Mouse (Mus musculus) kidney, adult 11 months (tissue): ENCODE data around the gene Trpm8.

Source experiments
- DNase-seq: peaks from one replicate; pipeline ENCODE4 v3.0.0; 2022

The Trpm8 gene

DNA sequence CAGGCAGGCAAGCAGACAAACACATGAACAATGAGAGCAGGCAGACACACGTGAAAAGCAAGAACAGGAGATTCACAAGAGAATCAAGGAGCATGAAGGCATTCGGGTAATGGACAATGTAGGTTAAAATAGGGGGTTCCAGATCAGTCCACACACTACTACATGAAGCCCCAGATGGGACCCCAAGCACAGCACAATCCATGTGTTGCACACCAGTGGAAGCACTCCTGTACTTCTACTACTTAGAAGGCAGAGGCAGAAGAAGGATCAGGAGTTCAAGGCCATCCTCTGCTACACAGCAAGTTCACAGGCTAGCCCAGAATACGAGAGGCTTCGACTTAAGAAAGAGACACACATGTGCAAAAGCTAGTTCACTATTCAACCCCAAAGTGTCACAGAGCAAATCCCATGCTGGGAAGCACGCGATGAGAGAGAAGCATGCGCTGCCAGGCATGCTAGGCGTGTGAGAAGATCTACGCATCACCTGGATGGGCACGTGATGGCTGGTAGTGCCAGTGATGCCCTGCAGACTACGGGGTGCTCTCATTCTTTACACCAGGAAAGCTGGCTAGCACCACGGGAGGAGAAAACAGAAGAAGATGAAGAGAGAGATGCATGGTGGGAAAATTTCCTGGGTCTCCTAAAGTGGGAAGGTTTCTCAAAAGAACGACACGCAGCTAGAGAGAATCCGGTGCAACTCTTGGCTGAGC, 8.8 kb downstream of the Trpm8 start:
- DNase-seq = no peak

DNA sequence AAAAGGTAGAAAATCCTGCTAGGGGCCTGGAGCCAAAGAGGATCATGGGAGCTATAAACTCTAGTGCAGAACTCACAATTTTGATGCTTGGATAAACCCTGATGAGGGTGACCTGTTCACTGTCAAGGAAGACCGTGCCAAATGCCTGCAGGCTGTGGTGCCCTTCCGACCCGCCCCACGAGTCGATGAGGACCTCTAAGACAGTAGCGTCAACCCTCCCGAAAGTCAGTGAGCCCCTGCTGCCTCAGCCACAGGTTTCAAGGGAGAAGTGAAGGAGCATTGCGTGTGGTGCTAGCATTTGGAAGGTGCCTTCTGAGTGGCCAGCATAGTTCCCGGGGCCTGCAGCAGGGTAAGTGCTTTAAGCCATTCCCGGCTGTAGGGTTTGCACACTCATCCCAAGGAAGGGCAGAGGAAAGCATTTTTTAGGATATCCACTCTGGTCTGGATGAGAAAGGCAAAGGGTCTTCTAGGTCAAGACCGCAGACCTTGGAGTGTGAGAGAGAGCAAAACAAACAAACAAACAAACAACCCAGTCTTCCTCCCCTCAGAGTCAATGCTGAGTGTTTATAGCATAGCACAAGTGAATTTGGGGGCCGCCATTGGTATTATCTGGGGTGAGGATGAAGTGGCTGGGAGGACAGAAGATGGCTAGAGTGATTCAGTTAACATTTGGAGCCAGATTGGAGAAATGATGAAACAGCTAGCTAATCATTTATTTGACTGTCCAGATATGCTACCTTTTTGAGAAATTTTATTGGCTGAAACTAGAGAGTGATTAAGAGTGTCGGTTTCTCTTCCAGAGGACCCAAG, 9.6 kb downstream of the Trpm8 start:
- DNase-seq = no peak

DNA sequence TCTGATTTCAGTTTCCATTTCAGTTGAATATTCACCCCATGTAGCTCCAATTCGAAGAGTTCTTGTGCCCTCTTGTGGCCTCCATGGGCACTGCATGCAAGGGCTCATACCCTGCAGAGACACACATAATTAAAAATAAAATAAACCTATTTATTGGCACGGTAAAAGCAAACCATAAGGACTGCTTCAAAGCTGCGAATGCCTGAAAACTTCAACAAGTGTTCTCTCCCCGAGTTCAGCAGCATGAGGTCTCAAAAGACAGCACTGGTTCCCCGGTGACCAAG, 10.2 kb downstream of the Trpm8 start:
- peak; percentile 54 for DNase-seq

DNA sequence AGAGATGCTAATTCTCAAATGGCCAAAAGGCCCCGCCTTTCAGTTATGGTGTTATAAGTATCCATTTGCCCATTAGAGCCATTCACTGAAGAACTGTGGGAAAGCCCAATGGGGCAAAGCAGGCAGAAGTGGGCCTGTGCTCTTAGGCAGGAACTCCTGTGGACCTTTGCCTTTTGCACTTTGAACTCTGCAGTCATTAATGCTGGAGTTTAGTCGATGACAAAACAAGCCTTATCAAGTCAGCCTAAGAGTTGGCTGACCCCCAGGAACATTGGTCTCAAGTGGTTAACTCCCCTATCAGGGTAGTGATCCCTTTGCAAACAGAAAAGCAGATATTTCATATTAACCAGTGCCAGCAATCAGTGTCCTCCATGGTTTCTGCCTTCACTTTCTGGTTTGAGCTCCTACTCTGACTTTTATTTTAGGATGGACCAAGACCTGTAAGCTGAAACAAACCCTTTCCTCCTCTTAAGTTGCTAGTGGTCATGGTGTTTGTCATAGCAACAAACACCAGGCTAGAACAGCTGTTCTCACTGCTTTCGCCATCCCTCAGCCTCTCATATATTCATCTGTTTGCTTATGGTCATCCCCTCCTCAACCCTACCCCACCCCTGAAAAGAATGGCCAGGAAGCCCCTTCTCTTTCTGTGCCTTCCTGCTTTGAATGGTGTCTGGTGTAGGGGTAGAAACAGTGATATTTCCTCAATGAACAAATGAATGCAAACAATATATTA, 10.8 kb downstream of the Trpm8 start:
- peak; percentile 39 for DNase-seq

DNA sequence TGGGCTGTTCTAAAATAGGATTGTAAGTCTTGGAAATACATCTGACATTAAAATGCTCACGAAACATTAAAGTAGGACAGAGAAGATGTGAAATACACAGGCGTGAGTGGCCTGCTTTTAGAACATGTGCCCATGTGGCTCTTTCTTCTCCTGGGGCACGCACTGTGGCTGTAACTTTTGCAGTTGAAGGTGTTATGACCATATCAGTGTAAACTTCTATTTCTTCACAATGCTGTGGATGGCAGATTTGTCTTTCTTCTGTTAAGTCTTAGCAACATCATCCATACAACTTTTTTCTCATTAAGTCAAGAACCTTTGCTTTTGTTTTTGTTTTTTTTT, 11.3 kb downstream of the Trpm8 start:
- DNase-seq = no peak

DNA sequence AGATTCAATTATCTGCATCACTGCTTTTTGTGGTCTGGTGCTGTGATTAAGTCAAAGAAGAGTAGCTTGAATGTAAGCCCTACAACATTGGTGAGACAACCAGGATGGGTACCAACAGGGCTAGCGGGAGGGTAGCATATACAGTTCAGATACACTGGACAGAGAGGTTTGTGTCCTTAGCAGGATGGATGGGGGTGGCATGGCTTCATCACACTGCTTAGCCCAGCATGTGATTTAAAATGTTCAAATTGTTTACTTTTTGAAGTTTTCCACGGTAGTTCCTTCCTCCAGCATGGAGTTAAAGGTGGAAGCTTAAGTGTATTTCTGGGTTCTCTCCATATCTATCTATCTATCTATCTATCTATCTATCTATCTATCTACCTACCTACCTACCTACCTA, 11.7 kb downstream of the Trpm8 start:
- DNase-seq = no peak

DNA sequence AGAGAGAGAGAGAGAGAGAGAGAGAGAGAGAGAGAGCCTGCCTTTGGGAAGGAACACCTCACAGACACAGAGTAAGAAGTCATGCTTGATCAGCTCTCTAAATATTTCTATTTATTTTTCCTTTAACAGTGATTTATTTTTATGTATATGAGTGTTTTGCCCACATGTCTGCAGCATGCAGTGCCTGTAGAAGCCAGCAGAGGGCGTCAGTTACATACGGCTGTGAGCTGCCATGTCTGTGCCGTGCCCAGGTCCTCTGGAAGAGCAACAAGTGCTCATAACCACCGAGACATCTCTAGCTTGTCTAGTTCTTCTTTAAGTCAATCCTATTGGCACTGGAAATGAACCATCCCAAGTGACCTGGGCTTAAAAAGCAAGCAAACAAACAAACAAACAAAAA, 12.5 kb downstream of the Trpm8 start:
- peak; percentile 41 for DNase-seq

DNA sequence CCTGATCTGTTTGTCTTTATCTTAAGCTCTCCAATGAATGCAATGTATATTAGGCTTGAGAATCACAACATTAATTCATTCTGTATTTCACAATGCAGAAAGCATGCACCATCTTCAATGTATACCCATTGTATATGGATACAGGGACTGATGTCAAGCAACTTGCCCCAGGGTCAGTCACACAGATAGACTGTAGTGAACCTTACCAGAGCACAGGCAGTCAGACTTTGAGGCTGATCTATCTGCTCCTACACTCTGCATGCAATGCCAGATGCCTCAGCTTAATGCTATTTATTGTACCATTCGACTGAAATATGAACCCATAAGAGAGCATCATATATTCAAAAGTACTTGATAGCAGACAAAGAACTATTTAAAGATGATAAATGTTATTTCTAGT, 13.1 kb downstream of the Trpm8 start:
- no peak for DNase-seq

DNA sequence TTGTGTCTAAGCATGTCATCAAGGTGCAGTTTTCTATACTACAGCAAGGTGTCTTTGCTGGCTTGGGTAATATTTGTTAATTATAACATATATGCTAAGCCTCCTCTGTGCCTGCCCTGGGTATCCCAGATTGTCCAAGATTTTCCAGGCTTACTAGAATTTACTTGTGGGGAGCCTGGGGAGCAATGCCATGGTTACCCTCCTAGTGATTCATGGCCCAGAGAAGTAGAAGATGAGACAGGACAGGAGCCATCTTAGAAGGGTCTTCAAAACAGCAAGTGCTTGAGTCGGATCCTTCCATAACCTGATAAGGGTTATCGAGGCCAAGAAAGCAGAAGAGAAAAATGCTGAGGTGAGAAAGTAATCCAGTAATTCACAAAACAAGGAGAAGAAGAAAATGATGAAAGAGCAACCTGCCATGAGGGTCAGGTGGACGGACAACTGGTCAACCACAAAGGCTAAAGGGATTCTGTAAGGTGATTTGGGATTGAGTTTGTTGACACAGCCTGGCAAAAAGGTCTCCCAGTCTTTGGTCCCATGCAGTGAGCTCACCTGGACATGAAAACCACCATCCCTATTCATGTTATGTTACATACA, 14.0 kb downstream of the Trpm8 start:
- DNase-seq = no peak

DNA sequence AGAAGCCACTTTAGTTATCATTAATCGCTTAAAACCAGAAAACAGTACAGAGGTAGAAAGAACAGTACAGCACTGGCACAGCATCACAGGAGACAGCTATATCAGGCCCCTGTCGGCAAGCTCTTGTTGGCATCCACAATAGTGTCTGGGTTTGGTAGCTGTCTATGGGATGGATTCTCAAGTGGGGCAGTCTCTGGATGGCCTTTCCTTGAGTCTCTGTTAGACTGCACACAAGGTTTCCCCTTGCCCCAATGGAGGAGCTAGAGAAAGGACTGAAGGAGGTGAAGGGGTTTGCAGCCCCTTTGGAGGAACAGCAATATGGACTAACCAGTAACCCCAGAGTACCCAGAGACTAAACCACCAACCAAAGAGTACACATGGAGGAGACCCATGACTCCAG, 14.6 kb downstream of the Trpm8 start:
- DNase-seq = no peak

DNA sequence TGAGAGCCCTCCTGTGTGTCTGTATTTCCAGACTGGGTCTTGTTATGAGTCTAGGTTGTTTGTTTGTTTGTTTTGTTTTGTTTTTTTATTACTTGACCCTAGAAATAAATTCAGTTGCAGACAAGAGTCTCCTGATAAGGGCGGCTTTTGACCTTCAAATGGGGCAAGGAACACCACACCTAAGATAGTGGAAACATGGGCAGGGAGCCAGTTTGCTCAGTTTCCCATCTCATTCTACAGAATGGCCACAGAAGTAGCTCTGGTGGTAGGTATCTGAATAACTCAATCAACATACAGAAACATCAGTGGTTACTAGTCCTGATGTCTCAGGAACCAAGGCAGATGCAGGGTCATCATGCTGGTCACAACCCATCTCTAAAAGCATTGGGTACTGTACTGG, 17.2 kb downstream of the Trpm8 start:
- DNase-seq = no peak

DNA sequence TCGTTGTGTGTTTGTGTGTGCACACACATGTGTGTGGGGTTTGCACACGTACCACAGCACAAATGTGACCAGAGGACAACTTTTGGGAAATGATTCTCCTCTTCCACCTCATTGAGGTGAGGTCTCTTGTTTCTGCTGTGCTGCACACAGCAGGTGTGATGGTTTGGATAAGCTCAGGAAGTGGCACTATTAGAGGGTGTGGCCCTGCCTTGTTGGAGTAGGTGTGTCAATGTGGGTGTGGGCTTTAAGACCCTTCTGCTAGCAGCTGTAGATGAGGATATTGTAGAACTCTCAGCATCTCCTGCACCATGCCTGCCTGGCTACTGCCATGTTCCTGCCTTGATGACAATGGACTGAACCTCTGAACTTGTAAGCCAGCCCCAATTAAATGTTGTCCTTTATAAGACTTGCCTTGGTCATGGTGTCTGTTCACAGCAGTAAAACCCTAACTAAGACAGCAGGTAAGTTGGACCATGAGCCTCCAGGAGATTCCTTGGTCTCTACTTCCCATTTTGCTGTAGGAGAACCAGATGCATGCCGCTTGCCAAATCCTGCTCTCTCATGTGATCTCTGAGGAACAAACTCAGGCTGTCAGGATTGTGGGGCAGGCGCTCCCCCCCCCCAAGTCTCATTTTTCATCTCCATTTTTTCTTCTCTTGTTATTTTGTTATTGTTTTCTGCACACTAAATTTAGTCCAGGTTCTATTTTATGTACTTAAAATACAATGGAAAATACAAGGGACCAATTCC, 18.9 kb downstream of the Trpm8 start:
- no peak for DNase-seq

DNA sequence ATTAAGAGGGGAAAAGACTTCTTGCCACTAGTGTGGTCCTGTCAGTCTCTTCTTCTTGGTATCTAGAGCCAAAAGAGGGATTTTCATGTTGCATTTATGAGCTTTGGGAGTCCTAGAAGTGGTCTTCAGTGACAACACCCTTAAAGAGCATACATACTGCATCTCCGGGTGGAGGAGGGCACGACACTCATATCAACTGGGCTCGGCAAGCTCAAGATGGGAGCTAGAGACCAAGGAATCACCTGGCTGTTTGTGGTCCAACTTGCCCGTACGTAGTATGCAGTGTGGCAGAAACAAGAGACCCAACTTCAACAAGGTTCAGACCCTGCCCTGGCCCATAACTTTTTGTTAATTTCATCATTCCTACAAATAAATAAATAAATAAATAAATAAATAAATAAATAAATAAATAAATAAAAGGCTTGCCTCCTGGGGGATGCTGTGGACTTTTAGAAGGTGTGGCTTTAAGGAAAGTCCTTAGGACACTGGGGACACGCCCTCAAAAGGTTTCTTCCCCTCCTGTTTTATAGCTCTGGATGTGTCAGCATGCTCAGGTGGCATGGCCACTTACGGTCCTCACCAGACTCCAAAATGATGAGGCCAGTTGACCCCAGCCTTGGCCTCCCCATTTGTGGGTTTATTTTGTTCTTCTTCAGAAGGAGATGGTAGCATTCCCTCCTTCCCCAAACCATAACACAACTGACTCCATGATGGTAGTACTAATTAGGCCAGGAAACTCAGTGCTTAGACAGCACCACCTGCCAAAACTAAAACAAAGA, 20.2 kb downstream of the Trpm8 start:
- no peak for DNase-seq

DNA sequence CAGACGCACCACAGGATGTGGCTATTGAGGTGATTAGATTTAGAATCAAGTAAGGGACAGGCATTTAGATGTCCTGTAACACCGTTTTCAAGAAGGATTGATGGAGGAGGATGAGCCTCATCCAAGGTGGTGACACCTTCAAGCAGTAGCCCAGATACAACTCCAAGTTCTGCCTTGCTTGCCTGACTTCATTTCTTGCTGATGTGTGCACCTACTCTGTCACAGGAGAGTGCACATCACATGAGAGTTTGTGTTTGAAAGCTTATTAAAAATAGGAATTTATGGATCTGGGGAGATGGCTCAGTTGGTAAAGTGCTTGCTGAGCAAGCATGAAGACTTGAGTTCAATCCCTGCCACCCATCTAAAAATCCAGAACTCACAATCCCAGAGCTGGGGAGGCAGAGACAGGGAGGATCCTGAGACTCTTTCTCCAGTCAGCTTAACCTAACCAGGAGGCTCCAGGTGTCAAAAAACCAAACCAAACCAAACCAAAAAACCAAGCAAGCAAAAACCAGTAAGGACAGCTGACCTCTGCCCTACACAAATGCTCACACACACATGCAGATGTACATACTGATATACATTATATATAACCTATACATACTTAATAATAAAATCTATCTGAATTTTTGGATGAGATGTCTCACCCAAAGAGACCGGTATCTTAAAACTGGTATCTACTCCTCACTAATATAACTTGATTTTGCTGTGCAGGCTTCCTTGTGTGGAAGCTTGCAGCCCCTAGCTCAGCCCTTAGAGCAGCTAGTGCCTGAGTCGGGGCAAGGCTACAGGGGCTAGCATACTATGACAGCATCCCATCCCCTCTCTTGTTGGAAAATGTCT, 21.4 kb downstream of the Trpm8 start:
- DNase-seq = no peak

DNA sequence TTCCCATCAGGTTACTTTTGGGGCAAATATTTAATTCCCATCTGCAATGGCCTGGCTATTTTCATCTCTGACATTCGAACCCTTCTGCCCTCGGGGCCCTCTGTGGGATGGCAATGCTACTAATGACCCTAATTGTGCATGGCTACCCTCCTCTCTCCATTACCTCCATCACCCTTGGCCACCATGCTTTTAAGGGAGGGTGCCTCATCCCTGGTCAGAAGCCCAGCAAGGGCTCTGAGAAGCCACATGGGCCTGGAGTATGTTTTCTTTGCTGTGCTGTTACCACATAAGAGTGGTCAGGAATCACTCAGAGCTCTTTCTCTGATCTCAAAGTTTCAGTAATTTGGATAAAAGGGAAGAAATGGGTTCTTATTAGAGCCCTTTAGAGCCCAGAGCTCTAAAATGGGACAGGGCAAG, 22.1 kb downstream of the Trpm8 start:
- DNase-seq = no peak

DNA sequence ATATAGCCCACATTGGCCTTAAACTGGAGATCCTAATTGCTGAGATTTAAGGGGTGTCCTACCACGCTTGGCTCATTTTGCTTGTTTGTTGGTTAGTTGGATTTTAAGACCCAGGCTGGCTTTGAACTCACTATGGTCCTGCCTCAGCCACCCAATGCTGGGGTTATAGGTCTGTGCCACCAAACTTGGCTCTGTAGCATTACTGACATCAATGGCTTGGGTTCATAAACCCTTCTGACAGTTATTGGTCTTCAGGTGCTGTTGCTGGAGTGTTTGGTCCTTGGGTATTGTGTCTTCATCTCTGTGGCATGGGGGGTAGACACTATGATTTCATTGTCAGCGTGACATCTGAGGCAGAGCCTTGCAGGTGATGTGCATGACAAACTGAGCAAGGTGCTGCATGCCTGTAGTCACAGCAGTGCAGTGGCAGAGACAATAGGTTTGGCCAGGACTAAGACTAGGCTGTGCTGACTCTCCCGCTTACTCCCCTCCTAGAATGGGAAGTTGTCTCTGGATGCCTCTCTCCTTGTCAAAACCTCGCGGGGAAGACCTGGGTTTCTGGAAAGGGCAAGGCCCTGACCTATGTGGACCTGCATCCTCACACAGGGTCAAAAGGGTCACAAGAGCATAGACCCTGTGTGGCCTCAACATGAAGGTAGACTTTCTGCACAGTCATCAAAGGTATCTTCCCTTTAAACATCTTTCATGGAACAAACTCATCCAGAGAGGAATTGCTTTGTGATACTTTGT, 23.0 kb downstream of the Trpm8 start:
- DNase-seq = no peak

DNA sequence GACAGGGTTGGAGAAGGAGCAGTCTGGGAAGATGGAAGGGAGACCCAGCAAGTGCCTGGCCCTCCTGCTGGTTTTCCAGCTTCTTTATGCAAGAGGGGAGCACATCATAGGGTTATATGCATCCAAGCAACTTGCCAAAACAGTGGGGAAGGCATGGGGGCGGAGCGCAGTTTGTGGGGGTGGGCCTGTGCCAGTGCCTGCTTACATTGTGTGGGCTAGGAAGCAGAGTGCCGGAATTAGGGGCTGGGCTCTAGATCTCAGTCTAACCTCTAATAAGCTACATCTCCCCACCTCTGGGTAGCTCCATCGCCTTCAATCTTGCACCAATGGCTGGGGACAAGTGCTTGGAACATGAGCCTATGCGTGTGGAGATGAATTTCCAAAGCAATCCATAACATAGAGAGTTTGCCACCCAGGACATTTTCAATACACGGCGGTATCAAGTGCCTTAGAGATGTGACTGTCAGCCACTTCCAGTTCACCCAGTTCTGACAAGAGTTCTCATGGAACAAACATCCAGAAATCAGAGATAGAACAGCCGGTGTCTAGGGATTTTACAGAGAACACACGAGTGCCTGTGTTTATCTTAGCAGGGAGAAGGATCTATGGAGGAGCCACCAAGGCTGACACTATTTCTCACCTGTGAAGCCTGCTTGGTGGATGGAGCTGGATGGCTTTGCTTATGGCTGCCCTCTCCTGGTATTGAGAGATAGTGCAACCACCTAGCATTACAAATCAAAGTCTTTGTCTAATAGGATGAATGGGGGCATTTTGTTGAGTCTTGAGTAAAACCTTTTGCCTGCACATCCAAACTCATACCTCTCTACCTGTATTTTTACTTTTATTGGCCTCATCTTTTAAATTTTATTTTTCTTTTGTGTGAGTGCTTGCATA, 23.9 kb downstream of the Trpm8 start:
- DNase-seq = no peak

DNA sequence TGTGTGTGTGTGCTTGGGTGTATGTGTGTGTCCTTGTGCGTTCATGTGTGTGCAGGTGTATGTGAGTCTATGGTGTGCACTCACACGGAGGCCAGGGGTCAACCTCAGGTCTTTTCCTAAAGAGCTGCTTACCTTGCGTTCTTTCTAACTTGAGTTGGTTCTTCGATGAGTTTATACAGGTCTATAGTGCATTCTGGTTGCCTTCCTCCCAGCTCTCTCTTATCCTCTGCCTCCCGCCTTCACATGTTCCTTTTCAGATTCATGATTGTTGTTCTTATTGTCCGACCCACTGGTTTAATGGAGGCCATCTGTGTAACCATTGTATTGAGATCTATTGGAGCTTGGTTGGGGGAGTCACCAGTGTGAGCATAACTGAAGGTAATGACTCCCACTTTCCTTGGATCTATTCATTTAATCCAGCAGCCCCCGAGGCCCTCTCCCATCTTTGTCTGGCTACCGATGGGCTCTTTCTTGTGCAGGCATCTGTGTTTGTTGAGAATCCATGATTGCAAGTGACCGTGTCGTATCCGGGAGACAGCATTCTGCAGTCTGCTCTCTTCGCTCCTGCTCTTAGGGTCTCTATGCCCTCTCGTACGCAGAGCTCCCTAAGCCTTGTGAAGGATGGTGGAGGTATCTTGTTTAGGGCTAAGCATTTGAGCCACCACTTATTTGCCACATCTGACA, 24.7 kb downstream of the Trpm8 start:
- DNase-seq = no peak

DNA sequence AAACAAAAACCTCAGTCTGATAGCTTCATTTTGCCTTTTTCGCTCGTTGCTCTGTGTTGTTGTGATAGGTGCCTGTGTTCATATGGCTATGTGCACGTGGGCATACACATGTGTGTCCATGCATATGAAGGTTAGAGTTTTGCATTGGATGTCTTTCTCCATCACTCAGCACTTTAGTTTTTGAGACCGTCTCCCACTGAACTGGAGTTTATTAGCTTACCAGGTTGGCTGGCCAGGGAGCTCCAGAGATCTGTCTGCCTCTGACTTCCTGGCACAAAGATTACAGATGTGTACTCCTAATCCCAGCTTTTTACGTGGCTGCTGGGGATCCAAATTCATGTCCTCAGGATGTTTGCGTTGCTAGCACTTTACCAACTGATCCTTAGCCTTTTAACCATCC, 26.3 kb downstream of the Trpm8 start:
- no peak for DNase-seq
